Mouse (Mus musculus): Measurements from ENCODE around the gene Efna5.

- no peak for TF ChIP-seq POLR2A (IDR thresholded peaks at IDR 0.05; ENCODE audit: insufficient read length, low read depth)
- no peak for TF ChIP-seq USF1 (IDR thresholded peaks at IDR 0.05; ENCODE audit: low read depth)
- no peak for TF ChIP-seq POLR2AphosphoS2 (IDR thresholded peaks at IDR 0.05; ENCODE audit: insufficient read length, low read depth)
- no peak for TF ChIP-seq MYOD1 (IDR thresholded peaks at IDR 0.05; ENCODE audit: control insufficient read depth in 1 of 3, insufficient read length in 2 of 3, low read depth in 2 of 3)
- TF ChIP-seq MAX (IDR thresholded peaks at IDR 0.05; ENCODE audit: low read depth), result no peak
- TF ChIP-seq REST (IDR thresholded peaks at IDR 0.05; ENCODE audit: insufficient read depth, insufficient read length), result no peak
Observed at GRCm38 (mm10) chr17:62871928-62872327, 9.2 kb downstream of the Efna5 start.
